Mouse (Mus musculus) neutrophil, adult 5-6 weeks (primary cell): Measurements from ENCODE around the gene Dpep1. TPM values are rescaled to one million over a fixed set of nuclear protein-coding genes. Genes with fewer than 3 reads are reported as not detected.
"Not testable (repeated sequence)": the region's sequence is repeated elsewhere in the genome, so short reads cannot be mapped to it uniquely, and the experiment has no call there.

Experiments used
- ATAC-seq: fragments of 151-379, 151-347 bp; 2 replicates; pipeline ENCODE4 v1.8.0; 2017; ENCODE audit warnings: mild to moderate bottlenecking, moderate TSS enrichment; ENCODE audit not compliant: insufficient number of reproducible peaks, poor library complexity, low FRiP score, severe bottlenecking; ENCODE audit errors: extremely low read depth
- total RNA-seq: library from RNA; stranded (forward); fragments of 200-1000 nt; gene quantifications from 2 replicates; pipeline ENCODE4 v1.2.3, GENCODE M21; 2017

The Dpep1 gene
- total RNA-seq, 1 experiment from 2014 or later: not detected

DNA sequence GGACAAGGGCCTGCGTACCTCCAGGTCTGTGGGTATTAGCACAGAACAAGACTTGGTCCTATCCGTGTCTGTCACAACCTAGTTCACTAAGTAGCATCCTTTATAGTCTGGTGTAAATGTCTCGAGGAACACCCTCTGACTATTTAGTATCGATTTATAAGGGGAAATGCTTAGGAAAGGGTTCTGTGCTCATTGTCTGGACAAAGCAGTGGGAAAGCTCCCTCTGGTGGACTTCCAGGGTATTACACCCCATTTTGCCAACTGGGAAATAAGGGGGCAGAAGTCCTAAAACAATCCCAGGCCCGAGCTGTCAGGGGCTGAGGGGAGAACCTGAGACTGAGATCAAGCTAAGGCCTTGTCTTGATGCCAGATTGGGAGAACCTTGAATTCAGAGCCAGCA, 16.2 kb downstream of the Dpep1 start:
- ATAC-seq: peak; percentile 39; the same call in 1 of the 2 replicates

DNA sequence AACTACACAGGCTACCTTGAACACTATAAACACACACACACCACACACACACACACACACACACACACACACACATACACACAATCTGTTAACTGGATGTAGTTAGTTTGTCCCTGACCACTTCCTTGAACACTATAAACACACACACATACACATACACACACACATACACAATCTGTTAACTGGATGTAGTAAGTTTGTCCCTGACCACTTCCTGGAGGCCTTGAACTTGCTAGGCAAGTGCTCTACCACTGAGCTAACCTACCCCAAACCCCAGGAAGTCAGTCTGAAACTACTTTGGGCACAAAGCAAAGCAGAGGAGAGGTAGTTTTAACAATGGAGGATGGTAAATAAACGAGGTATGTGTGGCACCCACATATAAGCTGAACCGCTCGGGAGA, 17.5 kb downstream of the Dpep1 start:
- ATAC-seq: no peak

DNA sequence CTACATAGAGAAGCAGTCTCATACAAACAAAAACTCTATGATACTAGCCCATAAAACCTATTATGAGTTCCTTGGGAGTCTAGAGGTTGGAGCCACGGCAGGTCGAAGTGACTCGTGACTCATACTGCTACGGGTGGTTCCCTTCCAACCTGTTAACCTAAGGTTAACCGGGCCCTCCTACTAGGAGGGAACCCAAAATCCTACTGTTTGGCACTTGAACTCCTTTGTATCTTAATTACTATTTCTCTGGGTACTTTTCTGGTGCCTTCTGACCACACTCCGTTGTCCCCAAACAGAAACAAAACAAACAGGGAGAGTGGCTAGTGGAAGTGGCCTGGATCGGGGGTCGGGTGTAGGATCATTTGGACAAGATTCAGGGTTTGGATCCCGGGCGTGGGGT, 25.8 kb downstream of the Dpep1 start:
- ATAC-seq: no peak

DNA sequence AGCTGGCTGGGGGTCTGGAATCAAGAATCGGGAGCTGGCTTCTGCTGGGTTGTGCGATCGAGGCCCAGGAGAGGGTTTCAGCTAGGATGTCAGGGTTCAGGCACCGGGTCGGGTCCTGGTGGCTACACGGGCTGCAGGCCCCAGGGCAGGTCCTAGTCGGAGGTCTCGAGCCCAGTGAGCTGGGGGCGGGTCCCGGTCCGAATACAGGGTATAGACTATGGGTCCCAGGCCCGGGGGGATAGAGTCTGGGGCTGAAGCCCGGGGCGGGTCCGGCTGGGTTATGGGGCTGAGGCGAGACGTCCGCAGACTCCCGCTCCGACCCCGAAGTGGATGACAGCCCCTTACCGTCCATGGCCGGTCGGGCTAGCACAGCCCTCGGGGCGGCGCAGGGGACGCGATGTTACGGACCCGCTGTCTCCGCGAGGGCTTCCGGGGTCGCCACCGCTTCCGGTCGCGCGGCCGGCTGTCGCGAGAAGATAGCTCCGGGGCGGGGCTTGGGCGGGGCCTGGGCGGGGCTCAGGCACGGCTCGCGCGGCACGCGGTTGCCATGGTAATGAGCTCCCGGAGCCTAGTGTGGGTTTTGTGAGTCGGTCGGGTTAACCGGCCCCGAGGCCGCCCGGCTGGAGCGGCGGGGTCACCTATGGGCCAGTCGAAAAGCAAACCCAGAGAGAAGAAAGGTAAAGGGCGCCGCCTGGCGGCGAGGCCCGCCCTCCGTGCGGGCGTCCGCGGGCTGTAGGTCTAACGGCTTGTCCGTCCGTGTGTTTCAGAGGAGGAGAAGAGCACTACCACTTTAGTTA, 26.5 kb downstream of the Dpep1 start, which contains the start of the genes Chmp1a and Spata33:
Chmp1a (minus strand) TSS at position 443 of the 797 bp plus-strand sequence.
Spata33 (plus strand) TSS at position 512 of the 797 bp plus-strand sequence.
- peak; percentile 69 for ATAC-seq

DNA sequence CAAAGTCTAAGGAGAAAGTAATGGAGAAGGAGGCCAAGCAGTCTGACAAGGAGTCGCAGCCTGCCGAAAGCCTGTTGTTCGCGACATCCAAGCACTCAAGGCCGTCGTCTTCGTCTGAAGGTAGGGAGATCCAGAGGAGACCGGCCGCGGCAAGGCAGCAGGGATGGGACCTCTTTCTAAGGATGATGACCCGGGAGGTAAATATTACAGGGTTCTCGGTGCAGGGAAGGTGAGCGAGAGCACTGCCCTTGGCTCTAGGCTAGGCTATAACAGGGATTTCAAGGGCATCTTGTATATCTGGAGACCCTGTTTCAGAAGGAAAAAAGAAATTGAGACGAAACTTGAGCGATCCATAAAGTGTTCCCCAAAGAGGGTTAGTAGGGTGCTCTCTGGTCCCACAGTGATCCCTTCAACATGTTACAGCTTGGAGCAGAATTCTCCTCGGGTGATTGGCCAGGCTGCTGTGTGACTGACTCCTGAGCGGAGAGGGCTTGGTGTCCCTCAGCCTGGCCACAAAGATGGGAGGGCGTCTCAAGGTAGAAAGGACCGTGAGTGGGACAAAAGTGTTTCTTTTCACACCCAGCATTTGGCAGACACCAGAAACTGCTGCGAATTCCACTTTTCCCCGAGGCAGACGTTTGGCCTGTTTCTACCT, 27.2 kb downstream of the Dpep1 start:
- no peak for ATAC-seq

DNA sequence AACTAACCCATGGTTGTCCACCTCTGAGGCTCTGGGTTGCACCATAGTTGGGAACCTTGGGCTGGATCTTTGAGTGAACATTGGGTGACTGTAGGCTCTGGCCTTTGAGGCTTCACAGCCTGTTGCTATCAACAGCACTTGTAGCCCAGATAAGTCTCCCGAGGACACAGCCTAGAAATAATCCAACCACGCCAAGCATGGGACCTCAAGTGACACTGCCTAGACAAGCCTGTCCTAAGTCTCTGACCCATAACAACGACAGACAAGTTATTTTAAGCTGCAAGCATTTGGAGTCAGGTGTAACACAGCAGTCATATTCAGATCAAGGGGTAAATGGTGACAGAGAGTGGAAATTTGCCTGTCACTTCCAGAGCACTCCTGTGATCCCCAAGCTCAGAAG, 29.4 kb downstream of the Dpep1 start:
- no peak for ATAC-seq

DNA sequence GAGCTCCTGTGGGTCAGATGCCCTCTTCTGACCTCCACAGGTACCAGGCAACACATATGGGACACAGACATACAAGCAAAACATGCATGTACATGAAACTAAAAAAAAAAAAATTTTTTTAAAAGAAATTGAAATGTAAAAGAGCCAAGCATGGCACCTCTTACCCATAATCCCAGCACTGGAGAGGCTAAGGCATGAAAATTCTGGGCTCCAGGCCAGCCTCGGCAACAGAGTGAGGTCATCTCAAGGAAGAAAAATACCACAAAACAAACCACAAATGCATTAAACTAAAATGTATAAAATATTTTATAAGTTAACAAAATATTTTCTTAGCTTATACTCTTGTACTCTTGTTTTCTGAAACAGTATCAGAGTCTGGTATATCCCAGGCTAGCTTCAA, 34.9 kb downstream of the Dpep1 start:
- no peak for ATAC-seq

DNA sequence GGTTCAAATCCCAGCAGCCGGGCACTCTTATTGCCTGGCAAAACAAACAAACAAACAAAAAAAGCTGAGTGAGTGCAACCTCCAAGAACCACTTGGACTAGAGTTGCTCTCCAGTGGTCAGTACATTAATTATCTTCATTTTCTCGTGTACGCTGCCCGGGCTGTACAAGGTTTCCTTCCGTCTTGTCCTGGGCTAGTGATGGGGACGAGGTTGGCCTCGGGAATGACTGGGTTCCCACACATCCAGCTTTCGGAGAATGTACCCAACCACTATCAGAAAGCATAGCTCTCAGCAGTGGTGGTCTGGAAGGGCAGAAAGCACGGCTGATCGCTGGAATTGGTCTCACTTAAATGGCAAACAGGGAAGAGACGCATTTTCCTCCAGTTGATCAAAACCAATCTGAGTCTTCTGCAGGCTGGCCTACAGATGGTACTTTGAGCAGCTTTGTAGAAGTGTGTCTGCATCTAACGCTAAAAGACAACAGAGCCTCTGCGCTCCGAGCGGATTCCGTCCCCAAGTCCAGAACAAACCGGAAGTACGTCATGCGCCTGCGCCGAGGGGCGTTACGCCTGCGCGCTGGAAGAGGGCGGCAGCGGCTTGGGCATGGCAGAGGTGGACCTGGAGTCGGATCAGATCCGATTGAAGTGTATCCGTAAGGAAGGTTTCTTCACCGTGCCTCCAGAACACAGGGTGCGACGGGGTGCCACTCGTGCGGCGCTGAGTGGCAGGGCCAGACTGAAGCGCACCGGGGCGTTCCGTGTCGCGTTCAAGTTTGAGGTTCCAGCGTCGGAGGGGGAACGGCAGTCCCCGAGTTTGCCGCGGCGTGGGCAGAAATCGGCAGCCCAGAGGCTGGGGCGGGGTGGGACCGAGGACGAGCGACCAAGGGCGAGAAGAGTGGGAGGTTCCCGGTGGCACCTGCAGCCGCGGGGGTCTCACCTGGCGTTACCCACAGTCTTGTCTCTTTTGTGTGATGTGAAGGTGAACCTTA, 38.5 kb downstream of the Dpep1 start, which contains the start of gene Cdk10:
Cdk10 (plus strand) TSS at position 565 of the 989 bp plus-strand sequence.
- peak; percentile 82 for ATAC-seq

DNA sequence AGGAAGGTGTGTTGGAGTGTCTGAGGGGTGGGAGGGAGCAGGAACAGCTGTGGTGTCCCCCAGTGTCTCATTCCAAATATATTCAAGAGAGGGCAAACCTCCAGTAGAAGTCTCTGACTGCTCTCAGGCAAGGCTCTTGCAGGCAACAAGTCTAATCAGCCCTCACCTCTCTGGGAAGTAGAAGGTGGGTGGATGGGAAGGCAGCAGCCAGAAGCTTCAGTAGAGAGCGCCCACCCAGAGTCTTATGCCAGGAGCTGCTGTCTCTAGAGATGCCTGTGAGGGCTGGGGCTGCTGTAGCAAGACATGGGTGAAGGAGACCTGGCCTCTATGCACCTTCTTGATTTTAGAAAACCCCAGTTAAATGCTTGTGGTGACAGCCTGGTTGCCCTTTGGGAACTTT, 42.4 kb downstream of the Dpep1 start:
- no peak for ATAC-seq

DNA sequence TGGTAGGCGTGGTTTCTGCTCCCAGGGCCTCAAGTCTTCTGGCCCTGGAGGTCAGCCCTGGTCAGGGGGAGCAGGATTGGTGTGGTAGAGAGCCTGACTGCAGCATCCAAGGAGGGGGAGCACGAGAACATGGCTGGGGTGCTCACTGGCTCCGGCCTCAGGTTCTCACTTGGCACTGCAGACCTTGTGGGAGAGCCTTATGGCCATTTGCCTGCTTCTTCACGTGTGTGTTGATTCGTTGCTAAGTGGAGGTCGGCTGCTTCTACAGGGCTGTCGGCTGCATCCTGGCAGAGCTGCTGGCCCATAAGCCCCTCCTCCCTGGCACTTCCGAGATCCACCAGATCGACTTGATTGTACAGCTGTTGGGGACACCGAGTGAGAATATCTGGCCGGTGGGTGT, 44.3 kb downstream of the Dpep1 start:
- ATAC-seq: not testable (repeated sequence)

DNA sequence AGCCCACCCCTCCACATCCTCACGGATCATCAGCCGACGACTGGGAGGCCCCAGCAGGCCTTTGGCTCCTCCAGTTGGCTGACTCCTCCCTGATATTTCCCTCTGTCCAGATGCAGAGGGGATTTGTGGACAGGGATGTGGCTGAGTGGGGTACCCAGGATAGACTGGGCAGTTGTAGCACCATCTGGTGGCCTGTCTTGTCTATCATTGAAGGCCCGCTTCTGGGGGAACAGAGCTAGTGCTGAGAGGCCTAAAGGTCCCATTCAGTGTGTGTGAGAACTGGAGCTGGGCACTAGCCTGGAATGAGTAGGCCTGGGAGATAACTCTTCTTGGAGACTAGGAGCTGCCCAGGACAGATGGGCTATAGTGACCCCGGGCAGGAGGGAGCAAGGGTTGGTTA, 45.7 kb downstream of the Dpep1 start:
- no peak for ATAC-seq

DNA sequence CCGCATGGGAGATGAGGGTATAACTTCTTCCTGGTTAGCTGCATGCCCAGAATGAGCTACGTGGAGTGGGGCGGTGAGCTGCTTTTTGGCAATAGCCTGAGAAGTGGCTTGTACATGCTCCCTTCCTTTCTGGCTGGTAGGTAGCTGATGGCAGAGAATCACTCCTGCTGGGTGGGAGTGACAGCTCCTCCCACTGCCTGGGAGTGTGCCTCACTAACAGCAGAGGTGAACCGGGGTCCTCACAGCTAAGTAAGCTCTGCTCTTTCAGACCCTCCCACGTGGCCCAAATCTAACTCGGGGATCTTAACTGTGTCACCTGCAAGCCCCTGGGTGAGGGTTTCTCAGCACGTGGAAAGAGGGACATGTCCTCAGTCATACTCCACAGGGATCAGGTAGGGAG, 46.5 kb downstream of the Dpep1 start:
- ATAC-seq: no peak

DNA sequence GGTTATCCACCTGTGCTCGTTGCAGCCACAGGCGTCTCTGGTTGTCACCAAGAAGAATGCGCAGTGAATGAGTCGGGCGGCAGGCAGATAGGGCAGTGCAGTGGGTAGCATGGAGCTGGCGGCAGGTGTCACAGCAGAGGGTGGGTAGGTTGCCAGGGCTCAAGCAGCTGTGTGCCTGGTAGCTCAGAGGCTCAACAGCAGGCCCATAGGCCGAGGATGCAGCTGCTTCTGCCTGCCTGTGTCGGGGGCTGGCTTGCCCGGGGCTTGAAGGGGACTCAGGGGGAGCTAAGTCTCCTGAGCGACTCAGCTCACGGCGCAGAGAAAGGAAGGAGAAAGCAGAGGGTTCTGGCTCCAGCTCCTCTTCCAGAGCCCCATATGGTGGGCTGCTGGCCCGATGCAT, 47.3 kb downstream of the Dpep1 start:
- ATAC-seq: no peak

DNA sequence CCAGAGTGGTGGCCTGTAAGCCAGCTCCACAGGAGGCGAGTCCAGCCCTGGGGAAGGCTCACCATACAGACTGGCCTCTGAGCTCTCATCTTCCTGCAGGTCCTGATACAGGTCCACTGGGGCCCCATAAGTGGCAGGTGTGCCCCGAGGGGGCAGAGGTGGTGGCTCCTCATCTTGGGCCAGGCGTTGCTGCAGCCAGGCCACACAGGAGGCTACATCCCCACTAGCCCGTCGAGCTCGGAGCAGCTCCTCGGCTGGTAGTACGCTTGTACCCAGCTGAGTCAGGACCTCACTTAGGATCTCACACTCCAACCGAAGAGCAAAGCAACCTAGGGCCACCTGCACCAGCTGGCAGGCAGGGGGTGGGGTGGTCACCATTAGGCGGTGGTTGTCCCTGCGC, 47.7 kb downstream of the Dpep1 start:
- no peak for ATAC-seq

DNA sequence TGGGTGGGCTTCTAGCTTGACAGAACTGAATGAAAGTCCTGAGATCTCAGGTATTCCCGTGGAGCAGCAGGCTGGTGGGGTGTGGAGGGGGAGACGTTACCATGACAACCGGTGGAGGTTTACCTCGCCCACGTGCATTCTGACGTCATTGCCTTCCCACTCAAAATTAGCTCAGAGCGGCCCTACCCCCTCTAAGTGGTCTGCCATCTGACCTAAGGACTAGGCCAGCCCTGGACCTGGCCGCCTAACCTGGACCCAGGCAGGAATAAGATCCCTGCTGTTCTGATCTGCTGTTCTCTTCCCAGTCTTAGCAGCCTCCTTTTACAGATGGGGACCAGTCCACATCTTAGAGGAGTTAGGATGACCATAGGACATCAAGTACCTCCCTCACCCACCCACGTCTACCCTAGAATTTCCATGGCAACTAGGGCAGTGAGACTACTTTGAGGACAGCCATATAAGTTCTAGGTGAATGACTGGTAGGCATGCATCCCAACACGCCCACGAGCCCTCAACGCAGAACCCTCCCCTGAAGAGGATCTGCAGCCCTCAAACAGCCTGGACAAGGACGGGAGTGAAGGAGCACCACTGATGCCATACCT, 49.0 kb downstream of the Dpep1 start:
- ATAC-seq: no peak

DNA sequence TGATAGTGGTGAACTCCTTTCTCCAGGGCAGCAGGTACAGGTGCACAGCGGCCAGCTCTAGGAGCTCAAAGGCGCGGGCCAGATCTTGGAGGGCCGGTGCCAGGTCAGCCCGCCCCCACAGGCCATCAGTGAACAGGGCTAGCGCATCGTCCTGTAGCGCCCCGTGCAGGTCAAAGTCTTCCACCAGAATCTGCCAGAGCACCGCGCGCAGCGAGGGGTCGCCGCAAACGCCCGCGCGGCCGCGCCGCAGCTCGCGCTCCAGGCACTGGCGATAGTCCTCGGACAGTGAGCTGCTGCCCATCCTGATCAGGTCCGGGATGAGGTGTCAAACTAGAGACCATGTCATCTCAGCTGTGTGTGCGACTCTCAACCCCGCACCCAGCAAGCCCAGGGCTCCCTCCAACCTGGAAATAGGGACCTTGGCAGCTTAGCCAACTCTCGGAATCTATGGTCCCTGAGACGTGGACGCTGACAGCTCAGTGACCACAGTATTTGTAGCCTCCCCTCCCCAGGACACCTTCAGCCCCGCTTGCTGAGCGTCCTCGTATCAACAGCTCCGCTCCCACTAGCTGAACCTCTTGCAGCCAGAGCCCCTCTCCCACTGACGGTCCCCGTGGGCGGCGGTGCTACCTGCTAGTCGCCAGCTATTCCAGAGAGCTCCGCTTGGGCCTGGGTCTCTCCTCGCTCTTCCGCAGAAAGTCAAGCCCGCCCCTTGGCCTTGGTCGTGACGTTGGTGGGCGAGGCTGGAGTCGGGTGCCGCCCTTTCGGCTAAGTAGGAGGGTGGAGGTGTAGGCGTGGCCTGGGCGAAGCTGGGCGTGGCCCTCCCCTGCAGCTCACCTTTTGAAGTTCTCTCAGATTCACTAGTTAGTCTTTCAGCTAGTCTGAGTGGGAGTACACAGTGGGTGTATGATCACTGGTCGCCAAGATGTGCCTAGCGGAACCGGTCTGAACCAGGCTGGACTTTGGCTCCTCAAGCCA, 49.8 kb downstream of the Dpep1 start, which contains the start of gene Spata2l:
Spata2l (minus strand) TSS at position 714 of the 978 bp plus-strand sequence.
- ATAC-seq: peak; percentile 90

DNA sequence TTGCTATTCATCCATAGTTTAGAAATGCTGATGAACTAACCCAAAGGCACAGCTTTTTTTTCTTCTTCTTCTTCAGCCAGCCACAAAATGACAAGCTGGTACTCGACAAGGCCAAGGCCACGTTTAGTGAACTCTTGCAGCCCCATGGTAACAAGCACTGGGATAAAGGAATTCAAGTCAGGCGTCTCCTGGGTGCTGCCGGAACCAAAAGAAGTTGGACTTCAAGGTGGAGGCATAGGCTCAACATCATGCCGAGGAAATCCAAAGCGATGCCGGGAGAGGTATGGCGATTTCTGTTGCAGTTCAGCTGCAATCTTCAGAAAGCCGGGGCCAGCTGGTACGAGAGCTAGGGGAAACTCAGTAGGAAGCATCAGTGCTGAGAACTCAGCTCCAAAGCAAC, 53.4 kb downstream of the Dpep1 start:
- no peak for ATAC-seq
